Mouse (Mus musculus) kidney, postnatal 0 days (tissue): ENCODE measurements at regions not wholly inside any gene's neighbourhood (a gene's known extent, or its start where the extent isn't known, plus 50 kb on each side); places are given as distances from the start of the nearest gene placed in this dataset.

Experiments used
- ATAC-seq: fragments of 200-750 bp; cut with Nextera tagmentation; replicated peaks from 2 replicates; pipeline ENCODE4 v1.8.0; 2017; ENCODE audit warnings: low read depth, moderate number of reproducible peaks, moderate TSS enrichment, moderate library complexity; ENCODE audit not compliant: low FRiP score
- DNase-seq: peaks from one replicate; pipeline ENCODE4 v3.0.0-alpha.2; 2016; ENCODE audit warnings: low spot score
- H3K27ac ChIP-seq: fragments of 300-500 bp; sonication (generic); 2 replicates; pipeline ENCODE4 v1.5.1; 2014; ENCODE audit warnings: mild to moderate bottlenecking
- H3K27me3 ChIP-seq: fragments of 300-500 bp; sonication (generic); 2 replicates; pipeline ENCODE4 v1.6.1; 2014; ENCODE audit warnings: low read length, mixed read lengths; ENCODE audit not compliant: insufficient read depth
- H3K36me3 ChIP-seq: fragments of 300-500 bp; sonication (generic); 2 replicates; pipeline ENCODE4 v1.6.1; 2014; ENCODE audit warnings: low read length, mixed read lengths; ENCODE audit not compliant: insufficient read depth
- H3K4me1 ChIP-seq: fragments of 300-500 bp; sonication (generic); replicated peaks from 2 replicates; pipeline ENCODE4 v1.6.1; 2014; ENCODE audit warnings: antibody characterized with exemption, low read length, mixed read lengths; ENCODE audit not compliant: insufficient read depth
- H3K4me2 ChIP-seq: fragments of 300-500 bp; sonication (generic); 2 replicates; pipeline ENCODE4 v1.6.1; 2014; ENCODE audit warnings: mild to moderate bottlenecking, low read length, moderate library complexity, mixed read lengths
- H3K4me3 ChIP-seq: fragments of 300-500 bp; sonication (generic); replicated peaks from 2 replicates; pipeline ENCODE4 v1.5.1; 2014; ENCODE audit warnings: low read depth, low read length
- H3K9ac ChIP-seq: fragments of 300-500 bp; sonication (generic); 2 replicates; pipeline ENCODE4 v1.6.1; 2014; ENCODE audit warnings: low read depth, low read length
- H3K9me3 ChIP-seq: fragments of 300-500 bp; sonication (generic); replicated peaks from 2 replicates; pipeline ENCODE4 v1.6.1; 2016; ENCODE audit warnings: low read length, inconsistent platforms, mixed read lengths
- CTCF ChIP-seq: IDR thresholded peaks from 2 replicates; pipeline ENCODE4 v1.5.1; 2016; ENCODE audit warnings: antibody characterized with exemption, low read depth, mild to moderate bottlenecking, moderate library complexity
- WGBS: fragments of 180-500 bp; shearing (Covaris S2); extraction: QIAGEN DNeasy Blood & Tissue Kit; methylation state at CpG from one replicate; pipeline ENCODE4 v1.1.7; 2014; 5-methylcytosine and 5-hydroxymethylcytosine counted together

GRCm38 (mm10) chr10:126555080-126555479, 346.1 kb downstream of the Atp23 start:
- Histone ChIP-seq H3K27ac (no peak overlapping the region), H3K4me2 (no peak overlapping the region), H3K27me3 (no peaks in the 10 kb centered on the region), H3K9me3 (no peaks in the 10 kb centered on the region), H3K36me3 (no peaks in the 10 kb centered on the region), H3K4me3 (no peak overlapping the region), H3K9ac (no peak overlapping the region), H3K4me1 (no peaks in the 10 kb centered on the region)
- no peak for DNase-seq
- no peak for ATAC-seq
- TF ChIP-seq CTCF = no peak
- 86% methylated on average over 7 of the region's 7 CpGs for WGBS

- Histone ChIP-seq H3K36me3 (no peaks in the 10 kb centered on the region), H3K9me3 (no peaks in the 10 kb centered on the region), H3K4me3 (no peak overlapping the region), H3K4me2 (no peak overlapping the region), H3K27ac (no peak overlapping the region), H3K9ac (no peak overlapping the region), H3K4me1 (no peaks in the 10 kb centered on the region), H3K27me3 (no peaks in the 10 kb centered on the region)
- ATAC-seq = no peak
- no peak for DNase-seq
- no peak for TF ChIP-seq CTCF
- WGBS = 42% methylated on average over 3 of the region's 3 CpGs
These were observed 369.2 kb downstream of the Atp23 start for GRCm38 (mm10) chr10:126531950-126532349.

- DNase-seq = peak; percentile 55
- H3K9me3 ChIP-seq = no peaks in the 10 kb centered on the region
- 50% methylated on average over 1 of the region's 1 CpGs for WGBS
These were observed 369.8 kb downstream of the Atp23 start for GRCm38 (mm10) chr10:126531368-126531767.

GRCm38 (mm10) chr10:126528801-126529200, 372.4 kb downstream of the Atp23 start:
- no peak overlapping the region for H3K4me3 ChIP-seq
- WGBS = 76% methylated on average over 2 of the region's 2 CpGs
- no peak overlapping the region for H3K4me2 ChIP-seq
- H3K27ac ChIP-seq = no peak overlapping the region
- no peaks in the 10 kb centered on the region for H3K27me3 ChIP-seq
- no peak overlapping the region for H3K9ac ChIP-seq
- no peaks in the 10 kb centered on the region for H3K36me3 ChIP-seq
- ATAC-seq (no peak), DNase-seq (no peak)
- H3K4me1 ChIP-seq = no peaks in the 10 kb centered on the region
- no peak for TF ChIP-seq CTCF
- no peaks in the 10 kb centered on the region for H3K9me3 ChIP-seq

More at GRCm38 (mm10) chr10:126531368-126531767, 369.8 kb downstream of the Atp23 start:
- H3K4me3 ChIP-seq = no peak overlapping the region
- no peaks in the 10 kb centered on the region for H3K27me3 ChIP-seq
- H3K4me2 ChIP-seq = no peak overlapping the region
- H3K9ac ChIP-seq = no peak overlapping the region
- H3K27ac ChIP-seq = no peak overlapping the region
- no peak for ATAC-seq
- no peaks in the 10 kb centered on the region for H3K36me3 ChIP-seq
- TF ChIP-seq CTCF = peak; percentile 84
- no peaks in the 10 kb centered on the region for H3K4me1 ChIP-seq

GRCm38 (mm10) chr10:126526186-126526585, 375.0 kb downstream of the Atp23 start:
- Histone ChIP-seq H3K4me3 (no peak overlapping the region), H3K36me3 (no peaks in the 10 kb centered on the region), H3K4me1 (no peaks in the 10 kb centered on the region), H3K4me2 (no peak overlapping the region), H3K27ac (no peak overlapping the region), H3K9ac (no peak overlapping the region), H3K9me3 (no peaks in the 10 kb centered on the region), H3K27me3 (no peaks in the 10 kb centered on the region)
- WGBS = 72% methylated on average over 5 of the region's 5 CpGs
- TF ChIP-seq CTCF = no peak
- no peak for ATAC-seq
- no peak for DNase-seq

- no peaks in the 10 kb centered on the region for H3K36me3 ChIP-seq
- H3K9ac ChIP-seq = no peak overlapping the region
- H3K27me3 ChIP-seq = no peaks in the 10 kb centered on the region
- no peaks in the 10 kb centered on the region for H3K9me3 ChIP-seq
- 38% methylated on average over 7 of the region's 7 CpGs for WGBS
- H3K4me2 ChIP-seq = no peak overlapping the region
- H3K27ac ChIP-seq = no peak overlapping the region
- no peak for TF ChIP-seq CTCF
- DNase-seq (peak; percentile 33), ATAC-seq (no peak)
- H3K4me1 ChIP-seq = no peaks in the 10 kb centered on the region
- no peak overlapping the region for H3K4me3 ChIP-seq
These were observed 379.0 kb downstream of the Atp23 start for GRCm38 (mm10) chr10:126521836-126522815.
